Mouse (Mus musculus): Measurements from ENCODE around the gene Gm14692. TPM values are rescaled to one million over a fixed set of nuclear protein-coding genes. Genes with fewer than 3 reads are reported as not detected.
"Not testable (repeated sequence)": the region's sequence is repeated elsewhere in the genome, so short reads cannot be mapped to it uniquely, and the experiment has no call there.

Gene Gm14692
- polyA plus RNA-seq (2015; fragmentation: Nextera tagmentation; extraction: Ambion mirVana), result not detected in 2 replicates

GRCm38 (mm10) chrX:67695398-67695797 lies at the start of gene Gm14692:
Gm14692 (plus strand) TSS chrX:67695698.
- 76% methylated on average over 3 of the region's 10 CpGs for WGBS
- H3K36me3 ChIP-seq; H3K4me1 ChIP-seq (replicated peaks); H3K9ac ChIP-seq; ATAC-seq; H3K4me3 ChIP-seq (replicated peaks); H3K27ac ChIP-seq; H3K9me3 ChIP-seq; H3K4me2 ChIP-seq (replicated peaks); H3K27me3 ChIP-seq (replicated peaks): not testable (repeated sequence)

GRCm38 (mm10) chrX:67693462-67693861 lies 2.0 kb upstream of the Gm14692 start, which contains the start of gene Gm1140:
Gm1140 (minus strand) TSS chrX:67693562.
- H3K36me3 ChIP-seq; H3K9ac ChIP-seq; H3K9me3 ChIP-seq; H3K4me1 ChIP-seq (replicated peaks); H3K27ac ChIP-seq; ATAC-seq; H3K4me2 ChIP-seq (replicated peaks); H3K4me3 ChIP-seq (replicated peaks); H3K27me3 ChIP-seq (replicated peaks): not testable (repeated sequence)
- 75% methylated on average over 5 of the region's 11 CpGs for WGBS

Other genes with a start within 250 kb of the Gm14692 start
- not detected in 2 replicates for gene Gm1140, start 2.1 kb upstream of the Gm14692 start, polyA plus RNA-seq (2015; fragmentation: Nextera tagmentation; extraction: Ambion mirVana)
- not detected in 2 replicates for gene 4933436I01Rik, start 225.8 kb downstream of the Gm14692 start, polyA plus RNA-seq (2015; fragmentation: Nextera tagmentation; extraction: Ambion mirVana)